Mouse (Mus musculus) heart, embryonic 10.5 days (tissue): ENCODE results near the gene Olfr532. TPM values are rescaled to one million over a fixed set of nuclear protein-coding genes. Genes with fewer than 3 reads are reported as not detected.
"Not testable (repeated sequence)": the region's sequence is repeated elsewhere in the genome, so short reads cannot be mapped to it uniquely, and the experiment has no call there.

ENCODE experiments used
- DNase-seq: peaks from one replicate; pipeline ENCODE4 v3.0.0-alpha.2; 2017; ENCODE audit warnings: low spot score
- H3K27ac ChIP-seq: fragments of 300-500 bp; sonication (generic); 2 replicates; pipeline ENCODE4 v1.5.1; 2016; ENCODE audit warnings: mild to moderate bottlenecking
- H3K27me3 ChIP-seq: fragments of 300-500 bp; sonication (generic); 2 replicates; pipeline ENCODE4 v1.6.1; 2016; ENCODE audit warnings: mild to moderate bottlenecking; ENCODE audit not compliant: poor library complexity, insufficient read depth, severe bottlenecking
- H3K36me3 ChIP-seq: fragments of 300-500 bp; sonication (generic); 2 replicates; pipeline ENCODE4 v1.6.1; 2016; ENCODE audit warnings: mild to moderate bottlenecking, moderate library complexity
- H3K4me1 ChIP-seq: fragments of 300-500 bp; sonication (generic); 2 replicates; pipeline ENCODE4 v1.6.1; 2016; ENCODE audit warnings: mild to moderate bottlenecking
- H3K4me3 ChIP-seq: fragments of 300-500 bp; sonication (generic); 2 replicates; pipeline ENCODE4 v1.5.1; 2016; ENCODE audit warnings: mild to moderate bottlenecking, moderate library complexity
- H3K9me3 ChIP-seq: fragments of 300-500 bp; sonication (generic); 2 replicates; pipeline ENCODE4 v1.6.1; 2016; ENCODE audit warnings: mild to moderate bottlenecking, moderate library complexity
- WGBS: fragments of 180-500 bp; shearing (Covaris S2); methylation state at CpG from one replicate; pipeline ENCODE4 v1.1.7; 2016; 5-methylcytosine and 5-hydroxymethylcytosine counted together
- polyA plus RNA-seq: library from polyadenylated mRNA; unstranded; fragments of >200 nt; fragmentation: Nextera tagmentation; extraction: Ambion mirVana; gene quantifications from 2 replicates; pipeline ENCODE4 v1.2.1, GENCODE M21; 2016

Gene Olfr532
- not detected in 2 replicates for polyA plus RNA-seq

DNA sequence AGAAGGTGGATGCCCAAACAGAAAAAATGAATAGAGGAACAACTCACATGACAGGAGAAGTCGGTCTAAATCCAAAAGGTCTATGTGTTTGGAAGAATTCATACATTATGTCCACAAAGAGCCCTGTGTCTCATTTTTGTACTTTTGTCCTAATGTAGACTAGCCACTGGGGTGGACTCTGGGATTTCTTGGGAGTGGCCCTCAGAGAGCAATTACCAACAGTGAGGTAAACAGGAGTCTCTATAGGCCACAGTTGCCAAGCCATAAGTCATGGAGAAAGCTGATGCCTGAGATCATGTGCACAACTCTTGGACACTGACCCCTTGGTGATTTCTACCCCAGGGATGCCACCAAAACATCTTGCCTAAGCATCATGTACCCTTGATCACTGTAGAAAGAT is at the start of gene Olfr532:
TSS of gene Olfr532 (minus strand) at position 101 of the 400 bp plus-strand sequence.
- H3K4me1 ChIP-seq: no peaks in the 10 kb centered on the region
- no peak for DNase-seq
- no peaks in the 10 kb centered on the region for H3K36me3 ChIP-seq
- H3K27ac ChIP-seq: no peak within 1 kb of the TSS
- H3K27me3 ChIP-seq: no peaks in the 10 kb centered on the region
- 77% methylated on average over 1 of the region's 1 CpGs for WGBS
- no peak within 1 kb of the TSS for H3K4me3 ChIP-seq
- no peaks in the 10 kb centered on the region for H3K9me3 ChIP-seq

DNA sequence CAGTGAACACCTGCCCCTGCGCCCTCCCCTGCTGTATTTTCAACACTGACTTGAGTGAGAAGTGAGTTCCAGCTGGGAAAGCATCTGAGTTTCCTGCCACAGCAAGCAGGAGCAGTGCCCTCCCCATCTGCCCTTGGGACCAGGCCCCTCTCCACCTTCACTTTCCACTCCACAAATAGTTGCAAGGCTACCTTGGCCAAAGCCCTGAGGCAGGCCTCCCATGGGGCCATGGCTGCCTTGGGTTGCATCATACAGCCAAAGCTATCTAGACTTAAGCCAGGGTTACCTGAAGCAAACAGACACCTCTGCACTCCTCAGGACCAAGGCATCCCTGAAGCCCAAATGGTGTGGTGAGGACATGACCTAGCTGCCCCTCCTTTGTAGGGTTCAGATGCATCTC is 41.6 kb upstream of the Olfr532 start, which contains the start of gene Olfr533:
TSS of gene Olfr533 (plus strand) at position 301 of the 400 bp plus-strand sequence.
- DNase-seq, H3K36me3 ChIP-seq, H3K27me3 ChIP-seq, H3K4me3 ChIP-seq, H3K9me3 ChIP-seq, H3K4me1 ChIP-seq, H3K27ac ChIP-seq: not testable (repeated sequence)
- 60% methylated on average over 1 of the region's 1 CpGs for WGBS

DNA sequence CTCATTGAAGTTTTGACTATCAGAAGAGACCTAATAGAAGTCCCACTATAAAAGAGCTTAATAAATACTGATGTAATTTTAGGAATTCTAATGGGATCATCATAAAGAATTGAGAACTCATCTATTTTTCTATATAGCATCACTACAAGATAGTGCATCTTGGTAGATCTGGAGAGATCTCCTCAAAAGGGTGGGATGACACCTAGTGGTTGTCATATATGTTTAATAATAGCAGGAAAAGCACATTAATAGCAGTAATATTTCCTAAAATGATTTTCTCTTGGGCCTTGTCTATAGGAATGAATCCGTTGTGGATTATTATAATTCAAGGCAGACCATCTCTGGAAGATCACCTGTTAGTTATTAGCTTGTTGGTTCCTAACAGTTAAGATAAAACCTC is 21.7 kb upstream of the Olfr532 start:
- H3K4me1 ChIP-seq: no peaks in the 10 kb centered on the region
- no peak for DNase-seq
- no peak overlapping the region for H3K27ac ChIP-seq
- H3K4me3 ChIP-seq: no peak overlapping the region
- 74% methylated on average over 1 of the region's 1 CpGs for WGBS
- no peaks in the 10 kb centered on the region for H3K36me3 ChIP-seq
- no peaks in the 10 kb centered on the region for H3K27me3 ChIP-seq
- H3K9me3 ChIP-seq: no peaks in the 10 kb centered on the region

DNA sequence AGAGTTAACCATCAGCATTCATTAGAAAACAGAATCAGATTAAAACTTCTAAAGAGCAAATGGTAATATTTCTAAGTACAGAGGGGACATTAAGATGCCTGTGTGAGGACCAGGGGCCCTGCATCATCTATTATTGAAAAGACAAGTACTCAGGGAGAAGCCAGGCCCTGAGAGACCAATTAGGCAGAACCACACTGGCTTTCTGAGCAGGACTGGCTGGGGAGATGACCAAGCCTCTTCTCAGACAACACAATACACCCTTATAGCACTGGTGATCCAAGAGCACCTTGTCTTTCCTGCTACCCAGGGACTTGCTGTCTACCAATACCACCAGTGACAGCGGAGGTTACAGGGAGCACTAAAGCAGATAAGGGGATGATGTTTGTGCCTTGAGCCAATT is 18.6 kb downstream of the Olfr532 start, which contains the start of gene Olfr531:
TSS of gene Olfr531 (minus strand) at position 101 of the 400 bp plus-strand sequence.
- DNase-seq: no peak
- 56% methylated on average over 1 of the region's 1 CpGs for WGBS
- no peaks in the 10 kb centered on the region for H3K36me3 ChIP-seq
- no peak within 1 kb of the TSS for H3K27ac ChIP-seq
- H3K27me3 ChIP-seq: no peaks in the 10 kb centered on the region
- no peak within 1 kb of the TSS for H3K4me3 ChIP-seq
- no peaks in the 10 kb centered on the region for H3K9me3 ChIP-seq
- no peaks in the 10 kb centered on the region for H3K4me1 ChIP-seq

DNA sequence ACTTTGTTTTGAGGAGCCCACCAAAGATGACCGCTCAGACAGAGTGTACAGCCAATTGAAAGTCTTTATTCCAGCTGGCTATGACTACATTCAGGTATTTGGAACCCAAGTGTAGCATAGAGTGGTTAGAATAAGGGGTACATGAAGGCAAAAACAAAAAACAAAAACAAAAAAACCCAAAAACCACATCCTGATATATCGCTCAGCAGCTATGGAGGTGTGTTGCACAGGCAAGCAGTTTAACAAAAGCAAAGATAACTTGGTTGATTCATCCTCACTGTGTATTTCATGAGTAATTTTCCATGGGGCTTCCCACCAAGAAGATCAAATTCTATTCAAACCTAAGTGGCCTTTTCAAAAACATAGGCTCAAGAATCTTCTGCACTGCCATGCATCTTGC is 44.5 kb downstream of the Olfr532 start:
- 95% methylated on average over 2 of the region's 2 CpGs for WGBS
- H3K27me3 ChIP-seq: no peaks in the 10 kb centered on the region
- H3K36me3 ChIP-seq: no peaks in the 10 kb centered on the region
- no peaks in the 10 kb centered on the region for H3K9me3 ChIP-seq
- H3K27ac ChIP-seq: no peak overlapping the region
- no peak overlapping the region for H3K4me3 ChIP-seq
- no peaks in the 10 kb centered on the region for H3K4me1 ChIP-seq
- no peak for DNase-seq

DNA sequence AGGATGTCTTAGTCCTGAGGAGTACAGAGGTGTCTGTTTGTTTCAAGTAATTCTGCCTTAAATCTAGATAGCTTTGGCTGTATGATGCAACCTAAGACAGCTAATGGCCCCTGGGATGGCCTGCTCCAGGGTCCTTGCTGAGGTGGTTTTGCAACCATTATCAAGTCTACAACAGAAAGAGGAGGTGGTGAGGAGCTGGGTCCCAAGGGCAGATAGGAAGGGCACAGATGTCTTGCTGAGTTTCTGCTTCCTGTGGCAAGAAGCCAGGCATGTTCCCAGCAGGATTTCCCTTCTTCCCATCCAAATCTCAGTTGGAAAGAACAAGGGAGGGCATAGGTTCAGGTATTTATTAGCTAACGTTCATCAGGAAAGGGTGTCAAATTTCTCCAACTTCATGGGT is 45.2 kb downstream of the Olfr532 start, which contains the start of gene Olfr530:
TSS of gene Olfr530 (minus strand) at position 101 of the 400 bp plus-strand sequence.
- Histone ChIP-seq H3K27me3 (no peaks in the 10 kb centered on the region), H3K4me1 (no peaks in the 10 kb centered on the region), H3K4me3 (no peak within 1 kb of the TSS), H3K9me3 (no peaks in the 10 kb centered on the region), H3K36me3 (no peaks in the 10 kb centered on the region), H3K27ac (no peak within 1 kb of the TSS)
- 59% methylated on average over 1 of the region's 1 CpGs for WGBS
- no peak for DNase-seq

DNA sequence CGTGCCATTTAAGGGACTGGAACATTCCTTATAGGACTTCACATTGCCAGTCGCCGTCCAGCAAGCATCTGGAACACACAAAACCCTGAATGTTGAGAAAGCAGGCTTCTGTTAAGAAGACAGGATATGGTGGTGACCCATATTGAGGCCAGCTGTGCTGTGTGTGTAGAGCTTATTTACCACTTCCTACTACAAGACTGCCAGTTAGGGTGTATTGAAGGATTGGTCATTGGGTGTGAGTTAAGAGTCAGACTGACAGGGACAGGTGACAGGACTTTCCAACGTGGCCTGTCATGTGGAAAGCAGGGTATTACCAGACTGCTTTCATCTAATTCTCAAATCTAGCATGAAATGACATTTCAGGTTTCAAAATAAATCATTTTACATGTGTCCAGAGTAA is 47.1 kb downstream of the Olfr532 start:
- Histone ChIP-seq H3K4me1 (no peaks in the 10 kb centered on the region), H3K36me3 (no peaks in the 10 kb centered on the region), H3K27me3 (no peaks in the 10 kb centered on the region), H3K9me3 (no peaks in the 10 kb centered on the region), H3K27ac (no peak overlapping the region), H3K4me3 (no peak overlapping the region)
- DNase-seq: no peak
- WGBS: 78% methylated on average over 4 of the region's 4 CpGs

Other genes starting within 250 kb of the Olfr532 start
- not detected in 2 replicates for gene Olfr523, start 248.4 kb downstream of the Olfr532 start, polyA plus RNA-seq
- gene Olfr524, start 215.7 kb downstream of the Olfr532 start, polyA plus RNA-seq: not detected in 2 replicates
- gene Cd163l1, start 203.4 kb downstream of the Olfr532 start, polyA plus RNA-seq: not detected in 2 replicates
- gene 5830411N06Rik, start 174.4 kb downstream of the Olfr532 start, polyA plus RNA-seq: not detected in 2 replicates
- gene Olfr525, start 100.8 kb downstream of the Olfr532 start, polyA plus RNA-seq: not detected in 2 replicates
- not detected in 2 replicates for gene Olfr527, start 87.6 kb downstream of the Olfr532 start, polyA plus RNA-seq
- gene Olfr60, start 60.0 kb downstream of the Olfr532 start, polyA plus RNA-seq: not detected in 2 replicates
- not detected in 2 replicates for gene Olfr530, start 45.3 kb downstream of the Olfr532 start, polyA plus RNA-seq
- not detected in 2 replicates for gene Olfr531, start 18.7 kb downstream of the Olfr532 start, polyA plus RNA-seq
- not detected in 2 replicates for gene Olfr533, start 41.7 kb upstream of the Olfr532 start, polyA plus RNA-seq
- not detected in 2 replicates for gene Olfr535, start 62.6 kb upstream of the Olfr532 start, polyA plus RNA-seq
- not detected in 2 replicates for gene Olfr536, start 85.8 kb upstream of the Olfr532 start, polyA plus RNA-seq
- gene Olfr538, start 146.2 kb upstream of the Olfr532 start, polyA plus RNA-seq: not detected in 2 replicates
- not detected in 2 replicates for gene Olfr46, start 179.6 kb upstream of the Olfr532 start, polyA plus RNA-seq
- gene Olfr61, start 207.3 kb upstream of the Olfr532 start, polyA plus RNA-seq: not detected in 2 replicates
- gene Olfr53, start 224.8 kb upstream of the Olfr532 start, polyA plus RNA-seq: not detected in 2 replicates
- not detected in 2 replicates for gene Olfr539, start 238.3 kb upstream of the Olfr532 start, polyA plus RNA-seq